Mouse (Mus musculus) intestine, embryonic 14.5 days (tissue): Measurements from ENCODE around the gene Bcl9l. TPM values are rescaled to one million over a fixed set of nuclear protein-coding genes. Genes with fewer than 3 reads are reported as not detected.
A peak's percentile ranks its signal among the peaks of the same experiment; 100 is the strongest.

ENCODE experiments used
- ATAC-seq: fragments of 200-750 bp; cut with Nextera tagmentation; replicated peaks from 2 replicates; pipeline ENCODE4 v1.8.0; 2017; ENCODE audit warnings: low read depth, moderate number of reproducible peaks, moderate TSS enrichment, moderate library complexity; ENCODE audit not compliant: low FRiP score, low TSS enrichment
- DNase-seq: peaks from one replicate; pipeline ENCODE4 v3.0.0-alpha.2; 2018; ENCODE audit warnings: low spot score
- H3K27ac ChIP-seq: fragments of 300-500 bp; sonication (generic); 2 replicates; pipeline ENCODE4 v1.5.1; 2014; ENCODE audit warnings: low read depth, mild to moderate bottlenecking, control low read depth
- H3K27me3 ChIP-seq: fragments of 300-500 bp; sonication (generic); replicated peaks from 2 replicates; pipeline ENCODE4 v1.6.1; 2014; ENCODE audit warnings: low read length, control low read depth; ENCODE audit not compliant: control insufficient read depth, insufficient read depth
- H3K36me3 ChIP-seq: fragments of 300-500 bp; sonication (generic); 2 replicates; pipeline ENCODE4 v1.6.1; 2014; ENCODE audit warnings: low read length, control low read depth; ENCODE audit not compliant: control insufficient read depth, insufficient read depth
- H3K4me1 ChIP-seq: fragments of 300-500 bp; sonication (generic); replicated peaks from 2 replicates; pipeline ENCODE4 v1.6.1; 2014; ENCODE audit warnings: low read length, control low read depth, mixed read lengths; ENCODE audit not compliant: control insufficient read depth, insufficient read depth
- H3K4me2 ChIP-seq: fragments of 300-500 bp; sonication (generic); 2 replicates; pipeline ENCODE4 v1.6.1; 2014; ENCODE audit warnings: low read length
- H3K4me3 ChIP-seq: fragments of 300-500 bp; sonication (generic); 2 replicates; pipeline ENCODE4 v1.5.1; 2014; ENCODE audit warnings: low read depth, low read length, control low read depth, mixed read lengths
- H3K9ac ChIP-seq: fragments of 300-500 bp; sonication (generic); 2 replicates; pipeline ENCODE4 v1.6.1; 2014; ENCODE audit warnings: mild to moderate bottlenecking, low read length
- H3K9me3 ChIP-seq: fragments of 300-500 bp; sonication (generic); 2 replicates; pipeline ENCODE4 v1.6.1; 2016; ENCODE audit warnings: low read length, control low read depth; ENCODE audit not compliant: control insufficient read depth
- whole genome bisulfite sequencing: fragments of 180-500 bp; shearing (Covaris S2); extraction: QIAGEN DNeasy Blood & Tissue Kit; methylation state at CpG from one replicate; pipeline ENCODE4 v1.1.7; 2014; 5-methylcytosine and 5-hydroxymethylcytosine counted together
- polyA plus RNA-seq: library from polyadenylated mRNA; unstranded; fragments of >200 nt; fragmentation: Nextera tagmentation; extraction: Ambion mirVana; gene quantifications from 2 replicates; pipeline ENCODE4 v1.2.1, GENCODE M21; 2014

Bcl9l gene
- polyA plus RNA-seq, 1 experiment from 2014 or later: 10.2 TPM

DNA sequence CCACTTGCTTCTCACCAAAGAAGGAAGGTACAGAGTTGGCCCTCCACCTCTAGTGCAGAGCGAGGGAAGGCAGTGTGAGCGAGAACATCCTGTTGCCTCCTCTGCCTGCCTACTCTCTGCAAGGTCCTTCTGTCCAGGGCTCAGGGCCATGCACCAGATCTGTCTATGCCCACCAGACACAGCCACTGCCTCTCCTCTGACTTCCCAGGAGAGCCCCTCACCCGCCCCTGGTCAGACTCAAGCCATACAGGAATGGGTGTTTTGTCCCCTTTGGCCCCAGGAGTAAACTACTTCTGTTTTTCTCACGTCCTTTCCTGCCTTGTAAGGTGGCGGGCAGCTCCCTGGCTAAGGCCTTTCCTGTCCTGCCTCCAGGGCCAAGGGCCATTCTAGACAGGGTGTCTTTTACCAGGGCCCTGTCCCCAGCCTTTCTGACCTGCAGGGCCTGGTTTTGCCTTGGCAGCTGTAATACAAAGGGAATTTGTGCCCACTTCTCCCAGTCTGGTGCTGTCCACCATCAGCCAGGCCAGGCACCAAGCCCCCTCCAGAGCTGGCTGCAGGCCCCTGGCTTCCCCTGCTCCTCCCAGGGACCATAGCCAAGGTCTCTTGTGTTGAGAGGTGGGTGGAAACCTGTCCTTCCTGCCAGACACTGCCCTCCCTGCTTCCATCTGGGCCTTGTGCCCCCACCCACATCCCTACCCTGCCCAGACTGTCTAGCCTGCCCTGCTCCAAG is 28.4 kb downstream of the Bcl9l start:
- no peak overlapping the region for H3K9ac ChIP-seq
- peaks cover 33% of the 10 kb centered on the region for H3K36me3 ChIP-seq
- peaks cover 16% of the 10 kb centered on the region for H3K4me1 ChIP-seq
- H3K27me3 ChIP-seq: no peaks in the 10 kb centered on the region
- DNase-seq: no peak
- no peak for ATAC-seq
- no peak overlapping the region for H3K4me3 ChIP-seq
- H3K9me3 ChIP-seq: no peaks in the 10 kb centered on the region
- H3K4me2 ChIP-seq: no peak overlapping the region
- 68% methylated on average over 5 of the region's 5 CpGs for WGBS
- H3K27ac ChIP-seq: no peak overlapping the region

DNA sequence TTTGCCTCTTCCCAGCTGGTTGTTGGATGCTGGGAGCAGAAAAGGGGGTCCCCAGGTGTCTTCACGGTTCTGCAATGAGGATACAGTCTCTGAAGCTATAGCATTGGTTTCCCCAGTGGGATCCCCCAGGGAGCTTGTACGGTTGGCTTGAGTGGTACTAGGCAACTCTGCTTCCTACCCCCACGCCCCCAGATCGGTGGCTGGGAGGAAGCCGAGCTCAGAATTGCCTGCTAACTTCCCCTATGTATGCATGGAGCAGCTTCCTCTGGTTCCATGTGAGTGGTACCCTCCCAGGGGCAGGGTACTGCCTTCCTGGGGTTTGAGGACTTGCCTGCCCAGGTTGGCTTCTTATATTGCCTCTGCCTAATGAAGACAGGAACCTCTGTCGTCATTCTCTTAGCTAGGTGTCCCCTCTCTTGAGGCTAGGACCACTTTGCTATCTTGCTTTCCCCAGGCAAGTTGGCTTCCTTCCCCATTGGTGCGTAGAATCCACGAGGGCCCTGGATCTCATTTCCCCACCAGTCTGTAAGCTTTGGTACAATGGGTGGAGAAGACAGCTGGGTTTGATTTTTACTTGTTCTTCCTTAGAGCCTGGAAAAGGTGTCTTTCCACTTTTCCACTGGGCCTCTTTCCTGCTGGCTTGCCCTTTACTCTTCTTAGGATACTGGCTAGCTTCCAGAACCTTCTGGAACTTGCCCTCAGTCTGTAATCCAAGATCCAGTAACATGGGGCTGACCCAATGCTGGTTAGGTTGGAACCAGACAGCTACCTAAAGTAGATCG is 29.5 kb downstream of the Bcl9l start:
- DNase-seq (no peak), ATAC-seq (no peak)
- Histone ChIP-seq H3K4me3 (no peak overlapping the region), H3K4me1 (peaks cover 16% of the 10 kb centered on the region), H3K9ac (no peak overlapping the region), H3K27me3 (no peaks in the 10 kb centered on the region), H3K27ac (no peak overlapping the region), H3K36me3 (peaks cover 22% of the 10 kb centered on the region), H3K4me2 (no peak overlapping the region), H3K9me3 (no peaks in the 10 kb centered on the region)
- 76% methylated on average over 9 of the region's 9 CpGs for WGBS

GRCm38 (mm10) chr9:44512717-44513003 is 30.0 kb downstream of the Bcl9l start:
- H3K4me1 ChIP-seq: peaks cover 16% of the 10 kb centered on the region
- no peaks in the 10 kb centered on the region for H3K27me3 ChIP-seq
- ATAC-seq (no peak), DNase-seq (no peak)
- WGBS: 86% methylated on average over 3 of the region's 3 CpGs
- no peak overlapping the region for H3K27ac ChIP-seq
- no peak overlapping the region for H3K9ac ChIP-seq
- no peaks in the 10 kb centered on the region for H3K9me3 ChIP-seq
- H3K4me2 ChIP-seq: no peak overlapping the region
- H3K4me3 ChIP-seq: no peak overlapping the region
- H3K36me3 ChIP-seq: peaks cover 17% of the 10 kb centered on the region

DNA sequence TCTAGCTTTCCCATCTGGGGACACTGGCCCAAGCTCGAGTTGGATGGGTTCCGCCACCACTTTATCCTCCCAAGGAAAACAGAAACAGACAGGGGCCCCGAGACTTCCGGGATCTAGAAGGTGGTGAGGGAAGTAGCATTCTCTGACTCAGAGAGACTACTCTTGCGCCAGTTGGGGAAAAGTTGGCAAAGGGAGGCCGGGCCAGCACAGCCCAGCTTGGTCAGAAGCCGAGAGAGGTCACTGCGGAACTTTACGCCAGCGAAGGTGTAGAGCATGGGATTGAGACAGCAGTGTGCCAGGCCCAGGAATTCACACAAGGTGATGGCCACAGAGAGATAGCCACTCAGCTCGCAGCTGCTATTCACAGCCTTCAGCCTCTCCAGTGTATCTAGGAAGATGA is 30.5 kb downstream of the Bcl9l start:
- WGBS: 85% methylated on average over 11 of the region's 11 CpGs
- no peak overlapping the region for H3K4me3 ChIP-seq
- no peak overlapping the region for H3K9ac ChIP-seq
- no peak for ATAC-seq
- H3K4me1 ChIP-seq: peaks cover 18% of the 10 kb centered on the region
- DNase-seq: no peak
- peaks cover 12% of the 10 kb centered on the region for H3K36me3 ChIP-seq
- H3K27me3 ChIP-seq: no peaks in the 10 kb centered on the region
- no peak overlapping the region for H3K4me2 ChIP-seq
- no peak overlapping the region for H3K27ac ChIP-seq
- no peaks in the 10 kb centered on the region for H3K9me3 ChIP-seq

DNA sequence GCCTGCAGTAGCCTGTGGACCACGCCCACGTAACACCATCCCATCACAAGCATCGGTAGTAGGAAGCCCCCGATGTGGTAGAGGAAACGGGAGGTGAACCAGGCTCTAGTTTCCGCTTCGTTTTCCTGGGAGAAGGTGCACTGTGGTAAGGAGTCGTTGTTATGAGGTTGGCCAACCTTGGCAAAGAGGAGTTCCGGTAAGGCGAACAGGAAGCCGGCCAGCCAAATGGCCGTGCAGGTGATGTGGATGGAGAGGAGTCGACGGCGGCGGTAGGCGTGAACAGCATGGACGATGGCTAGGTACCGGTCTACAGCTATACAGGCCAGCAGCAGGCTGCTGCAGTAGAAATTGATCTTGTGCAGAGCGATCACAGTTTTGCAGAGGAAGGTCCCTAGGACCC is 31.0 kb downstream of the Bcl9l start:
- H3K27ac ChIP-seq: no peak overlapping the region
- no peaks in the 10 kb centered on the region for H3K27me3 ChIP-seq
- no peaks in the 10 kb centered on the region for H3K9me3 ChIP-seq
- H3K4me2 ChIP-seq: no peak overlapping the region
- WGBS: 73% methylated on average over 20 of the region's 20 CpGs
- ATAC-seq (no peak), DNase-seq (no peak)
- H3K9ac ChIP-seq: no peak overlapping the region
- H3K4me1 ChIP-seq: peaks cover 19% of the 10 kb centered on the region
- peaks cover 8% of the 10 kb centered on the region for H3K36me3 ChIP-seq
- H3K4me3 ChIP-seq: no peak overlapping the region

GRCm38 (mm10) chr9:44514147-44514546 is 31.5 kb downstream of the Bcl9l start:
- H3K4me2 ChIP-seq: no peak overlapping the region
- no peaks in the 10 kb centered on the region for H3K27me3 ChIP-seq
- H3K36me3 ChIP-seq: peaks cover 3% of the 10 kb centered on the region
- ATAC-seq (no peak), DNase-seq (no peak)
- no peak overlapping the region for H3K4me3 ChIP-seq
- no peaks in the 10 kb centered on the region for H3K9me3 ChIP-seq
- H3K27ac ChIP-seq: no peak overlapping the region
- no peak overlapping the region for H3K9ac ChIP-seq
- peaks cover 18% of the 10 kb centered on the region for H3K4me1 ChIP-seq
- 93% methylated on average over 5 of the region's 5 CpGs for WGBS

DNA sequence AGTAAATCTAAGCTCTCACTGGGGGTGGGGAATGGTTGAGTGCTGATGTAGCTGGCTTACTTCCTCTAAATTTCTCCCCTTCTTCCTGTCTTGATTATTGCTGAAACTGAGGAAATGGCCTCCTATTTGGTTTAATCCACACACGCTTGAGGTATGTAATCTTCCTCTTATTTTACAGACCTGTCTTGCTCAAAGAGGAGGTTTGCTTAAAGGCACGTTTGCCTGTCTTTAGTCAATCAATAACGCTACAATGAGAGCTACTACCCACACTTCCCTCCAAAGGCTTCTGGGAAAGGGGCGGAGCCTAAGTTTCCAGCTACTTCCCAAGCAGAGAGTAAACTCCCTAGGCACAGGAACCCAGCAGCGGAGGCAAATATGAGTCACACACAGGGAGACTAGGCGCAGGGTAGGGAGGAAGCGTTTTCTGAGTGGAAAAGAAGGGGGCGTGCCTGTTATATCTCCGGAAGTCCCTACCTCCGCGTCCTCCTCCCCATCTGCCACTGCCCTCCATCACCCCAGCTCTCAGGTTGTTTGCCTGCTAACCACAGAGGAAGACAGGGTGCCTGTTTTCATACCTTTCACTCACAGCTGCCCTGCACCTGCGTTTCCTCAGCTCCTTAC is 32.6 kb downstream of the Bcl9l start:
- peak; percentile 67 for ATAC-seq
- H3K9me3 ChIP-seq: no peaks in the 10 kb centered on the region
- no peak overlapping the region for H3K9ac ChIP-seq
- H3K4me3 ChIP-seq: no peak overlapping the region
- WGBS: 49% methylated on average over 12 of the region's 12 CpGs
- 0 out of 2 replicates have a peak, but pooled peaks cover 8% of the 10 kb centered on the region for H3K4me1 ChIP-seq
- no peaks in the 10 kb centered on the region for H3K27me3 ChIP-seq
- H3K27ac ChIP-seq: no peak overlapping the region; the same call in 1 of the 2 replicates
- no peak for DNase-seq
- no peak overlapping the region for H3K4me2 ChIP-seq
- no peaks in the 10 kb centered on the region for H3K36me3 ChIP-seq

DNA sequence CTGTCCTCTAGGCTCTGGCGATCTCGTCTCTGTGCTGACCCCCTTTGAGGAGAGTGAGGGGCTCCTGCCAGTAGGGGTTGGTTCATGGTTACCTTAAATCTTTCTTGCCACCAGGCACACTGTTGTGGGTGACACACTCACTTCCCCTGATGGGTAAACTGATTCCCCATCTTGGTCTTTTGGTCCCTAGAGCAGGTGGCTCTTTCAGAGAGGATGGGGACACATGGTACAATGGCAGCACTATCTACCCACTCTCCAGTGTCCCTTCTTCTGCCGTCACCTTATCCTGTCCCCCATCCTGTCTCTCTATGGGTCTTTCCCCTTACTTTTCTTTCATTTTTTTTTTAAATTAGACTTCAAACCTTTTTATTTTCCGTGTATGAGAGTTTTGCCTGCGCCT is 33.3 kb downstream of the Bcl9l start:
- Histone ChIP-seq H3K36me3 (no peaks in the 10 kb centered on the region), H3K4me2 (no peak overlapping the region), H3K9ac (no peak overlapping the region), H3K27ac (no peak overlapping the region), H3K27me3 (no peaks in the 10 kb centered on the region), H3K4me3 (no peak overlapping the region), H3K4me1 (0 out of 2 replicates have a peak, but pooled peaks cover 4% of the 10 kb centered on the region), H3K9me3 (no peaks in the 10 kb centered on the region)
- DNase-seq (no peak), ATAC-seq (0 out of 2 replicates have a peak, but pooled peaks have one; percentile 10)
- WGBS: 84% methylated on average over 5 of the region's 5 CpGs
